ENCODE assay signal across 30 mouse cellular contexts in the genomic region with DNA sequence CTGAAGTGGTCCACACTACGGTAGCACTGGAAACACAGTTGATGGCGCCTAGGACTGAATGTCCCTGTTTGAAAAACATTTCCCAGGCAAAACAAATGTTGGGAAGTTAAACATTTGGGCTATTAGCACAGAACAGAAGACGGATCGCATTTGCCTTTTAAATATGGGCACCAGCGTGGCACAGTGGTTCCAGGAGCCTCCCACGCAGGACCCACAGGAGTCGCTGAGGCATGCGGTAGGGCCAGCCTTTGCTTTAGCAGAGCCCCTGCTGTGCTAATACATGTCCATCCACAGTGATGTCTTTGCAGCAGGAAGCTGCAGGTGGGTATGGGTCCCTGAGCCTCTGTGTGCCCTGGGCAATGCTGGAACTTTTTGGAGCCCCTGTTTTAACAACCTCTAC. TPM values are rescaled to one million over a fixed set of nuclear protein-coding genes. Genes with fewer than 3 reads are reported as not detected.
DNase-seq lines count a peak whose midpoint lies in the region; ATAC-seq lines count a peak whose summit lies in the region.
"Had no signal": no experiment of that assay in that cellular context is flagged by ENCODE, and none has a peak within 500 bp of the region (broad histone marks: within the 10 kb centered on the region; RNA-seq: fewer than 3 reads in every experiment).

No protein-coding gene starts in this region.

- H3K36me3 ChIP-seq in forebrain, embryonic 16.5 days (ENCODE audit: control insufficient read depth, insufficient read depth): peaks cover 3% of the 10 kb centered on the region; the same call in 1 of the 2 replicates
- 0 out of 2 replicates have a peak, but pooled peaks cover 1% of the 10 kb centered on the region for H3K36me3 ChIP-seq in forebrain, embryonic 12.5 days (replicated peaks)
- H3K36me3 ChIP-seq: heart, embryonic 10.5 days; heart, embryonic 15.5 days; stomach, embryonic 15.5 days had no signal

- H3K4me3 ChIP-seq in forebrain, embryonic 16.5 days (replicated peaks; ENCODE audit: low read length): no peak overlapping the region
- no peak overlapping the region for H3K4me3 ChIP-seq in forebrain, embryonic 12.5 days (replicated peaks)
- H3K4me3 ChIP-seq: erythroblast, embryonic 14.5 days; heart, embryonic 10.5 days; heart, embryonic 15.5 days; stomach, embryonic 15.5 days had no signal

- peak overlapping the region; percentile 77 for H3K27ac ChIP-seq in forebrain, embryonic 16.5 days (ENCODE audit: low read length)
- no peak overlapping the region for H3K27ac ChIP-seq in forebrain, embryonic 12.5 days
- H3K27ac ChIP-seq: heart, embryonic 10.5 days; heart, embryonic 15.5 days; liver, embryonic 14.5 days; macrophage; stomach, embryonic 15.5 days had no signal

- H3K4me2 ChIP-seq in forebrain, embryonic 16.5 days (ENCODE audit: low read length): no peak overlapping the region
- H3K4me2 ChIP-seq in forebrain, embryonic 12.5 days: no peak overlapping the region
- H3K4me2 ChIP-seq: heart, embryonic 15.5 days; stomach, embryonic 15.5 days had no signal

- no peak for ATAC-seq in forebrain, embryonic 16.5 days
- no peak for ATAC-seq in forebrain, embryonic 12.5 days (ENCODE audit: low FRiP score)
- ATAC-seq: hindbrain, embryonic 16.5 days had no signal

- H3K27me3 ChIP-seq in forebrain, embryonic 16.5 days (replicated peaks; ENCODE audit: control insufficient read depth, insufficient read depth, low read length): no peaks in the 10 kb centered on the region
- H3K27me3 ChIP-seq in forebrain, embryonic 12.5 days: no peaks in the 10 kb centered on the region
- H3K27me3 ChIP-seq: heart, embryonic 15.5 days; stomach, embryonic 15.5 days had no signal

- no peak overlapping the region for H3K9ac ChIP-seq in forebrain, embryonic 16.5 days (replicated peaks; ENCODE audit: low read depth, low read length)
- no peak overlapping the region for H3K9ac ChIP-seq in forebrain, embryonic 12.5 days
- H3K9ac ChIP-seq: heart, embryonic 15.5 days; liver, embryonic 14.5 days; stomach, embryonic 15.5 days had no signal

- peaks cover 32% of the 10 kb centered on the region for H3K4me1 ChIP-seq in forebrain, embryonic 16.5 days (replicated peaks; ENCODE audit: control insufficient read depth, insufficient read depth, low read length)
- no peaks in the 10 kb centered on the region for H3K4me1 ChIP-seq in forebrain, embryonic 12.5 days
- H3K4me1 ChIP-seq: heart, embryonic 15.5 days; stomach, embryonic 15.5 days had no signal

- H3K9me3 ChIP-seq in forebrain, embryonic 16.5 days (ENCODE audit: control insufficient read depth, low read length): no peaks in the 10 kb centered on the region
- no peaks in the 10 kb centered on the region for H3K9me3 ChIP-seq in forebrain, embryonic 12.5 days
- H3K9me3 ChIP-seq: heart, embryonic 10.5 days; heart, embryonic 15.5 days; stomach, embryonic 15.5 days had no signal

- DNase-seq in layer of hippocampus, adult 9-11 months: peak; percentile 71
- no peak for DNase-seq in layer of hippocampus, postnatal 36 days
- DNase-seq in cerebellum, adult 8-10 months: peak; percentile 30
- DNase-seq in cerebellum, postnatal 25 days: peak; percentile 41 to 63
- no peak for DNase-seq in urinary bladder, postnatal 10 days (ENCODE audit: low spot score)
- DNase-seq: adrenal gland, postnatal 36 days; B cell, adult 2 months; gastrocnemius, postnatal 25 days; heart, adult 11 months; kidney, adult 2 months; kidney, postnatal 36 days; liver; lung, adult 2 months; lung, postnatal 10 days; midbrain, embryonic 14.5 days; right cerebral cortex, postnatal 25 days; thymus, adult 18-20 months; thymus, postnatal 25 days had no signal

- 73% methylated on average over 8 of the region's 8 CpGs for WGBS in forebrain, embryonic 16.5 days
- WGBS in forebrain, embryonic 12.5 days: 89% methylated on average over 8 of the region's 8 CpGs

RNA-seq across cellular contexts. Expression of gene Mpped1, which starts 48.7 kb away (rescaled TPM):
- 400 and 477 TPM in 2 replicates for polyA plus RNA-seq in forebrain, embryonic 16.5 days (2015; fragmentation: Nextera tagmentation; extraction: Ambion mirVana)
- 30.6 and 41.1 TPM in 2 replicates for polyA plus RNA-seq in forebrain, embryonic 12.5 days (2016; fragmentation: Nextera tagmentation; extraction: Ambion mirVana)
- 100 to 1,000 TPM; 167 to 170 TPM for total RNA-seq in layer of hippocampus, postnatal 36 days (2021)
- total RNA-seq: adrenal gland, adult 18-20 months; adrenal gland, postnatal 36 days; gastrocnemius, postnatal 25 days; heart, postnatal 25 days; monocyte, adult 5-6 weeks had no signal
- polyA plus RNA-seq: erythroblast, embryonic 14.5 days; kidney, adult 2 months; lung, adult 2 months; macrophage had no signal

Comparison
In these comparisons a context has a peak if more than half of its experiments do, and no peak if none do; other contexts are left out.
1. DNase-seq: peak in layer of hippocampus, adult 9-11 months (single experiment), cerebellum, adult 8-10 months (single experiment) and cerebellum, postnatal 25 days (2 of 2); none in layer of hippocampus, postnatal 36 days (0 of 2) and urinary bladder, postnatal 10 days (single experiment).